Mouse (Mus musculus) thymus, adult 2 months (tissue): Measurements from ENCODE around the gene Nav3.

Experiments
- CTCF ChIP-seq: fragments of 200-500 bp; IDR thresholded peaks from 2 replicates; pipeline ENCODE4 v1.5.1; 2012; ENCODE audit warnings: mild to moderate bottlenecking, control low read depth, low read length, moderate library complexity, borderline replicate concordance; ENCODE audit not compliant: control insufficient read depth, poor library complexity, insufficient read depth; ENCODE audit errors: extremely low read depth
- POLR2A ChIP-seq: fragments of 200-500 bp; IDR thresholded peaks from 2 replicates; pipeline ENCODE4 v1.6.1; 2012; ENCODE audit warnings: mild to moderate bottlenecking, low read length, control low read depth, moderate library complexity; ENCODE audit not compliant: control insufficient read depth, poor library complexity, insufficient read depth; ENCODE audit errors: extremely low read depth

DNA sequence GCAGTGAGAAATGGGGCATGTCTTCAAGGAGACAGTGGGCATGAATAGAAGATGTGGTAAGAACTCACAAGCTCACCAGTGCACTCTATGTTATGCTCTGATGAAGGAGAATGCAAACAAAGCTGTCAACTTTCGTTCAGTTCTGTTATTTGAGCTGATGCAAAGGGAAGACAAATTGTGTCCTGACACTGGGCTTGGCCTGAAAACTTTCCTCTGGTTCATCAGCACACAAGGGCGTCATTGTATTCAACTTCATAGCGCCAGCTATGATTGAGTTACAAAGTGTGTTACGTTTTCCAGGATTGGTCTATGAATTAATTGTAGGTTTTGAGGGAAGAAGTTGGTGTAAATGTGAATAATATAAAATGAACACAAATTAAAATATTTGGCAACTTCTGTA is 548.8 kb downstream of the Nav3 start:
- TF ChIP-seq CTCF (no peak), POLR2A (no peak)
